Mouse (Mus musculus) limb, embryonic 14.5 days (tissue): ENCODE measurements around the gene Ube2r2. TPM values are rescaled to one million over a fixed set of nuclear protein-coding genes. Genes with fewer than 3 reads are reported as not detected.

Source experiments
- ATAC-seq: fragments of 200-750 bp; cut with Nextera tagmentation; 2 replicates; pipeline ENCODE4 v1.8.0; 2017; ENCODE audit warnings: low read depth, moderate number of reproducible peaks, moderate TSS enrichment; ENCODE audit not compliant: low FRiP score
- DNase-seq: peaks from one replicate; pipeline ENCODE4 v3.0.0-alpha.2; 2015; ENCODE audit warnings: low spot score
- H3K27ac ChIP-seq: fragments of 300-500 bp; sonication (generic); replicated peaks from 2 replicates; pipeline ENCODE4 v1.5.1; 2014; ENCODE audit warnings: low read depth, mild to moderate bottlenecking, low read length, moderate library complexity, mixed read lengths
- H3K27me3 ChIP-seq: fragments of 300-500 bp; sonication (generic); 2 replicates; pipeline ENCODE4 v1.6.1; 2014; ENCODE audit warnings: low read length, mixed read lengths; ENCODE audit not compliant: control insufficient read depth, insufficient read depth
- H3K36me3 ChIP-seq: fragments of 300-500 bp; sonication (generic); 2 replicates; pipeline ENCODE4 v1.6.1; 2014; ENCODE audit warnings: mild to moderate bottlenecking, low read length, moderate library complexity, mixed read lengths; ENCODE audit not compliant: control insufficient read depth, insufficient read depth
- H3K4me1 ChIP-seq: fragments of 300-500 bp; sonication (generic); 2 replicates; pipeline ENCODE4 v1.6.1; 2014; ENCODE audit warnings: antibody characterized with exemption, low read length, mixed read lengths; ENCODE audit not compliant: control insufficient read depth, insufficient read depth
- H3K4me2 ChIP-seq: fragments of 300-500 bp; sonication (generic); replicated peaks from 2 replicates; pipeline ENCODE4 v1.6.1; 2014; ENCODE audit warnings: low read depth, mild to moderate bottlenecking, low read length, moderate library complexity; ENCODE audit not compliant: severe bottlenecking
- H3K4me3 ChIP-seq: fragments of 300-500 bp; sonication (generic); replicated peaks from 2 replicates; pipeline ENCODE4 v1.5.1; 2014; ENCODE audit warnings: low read length
- H3K9ac ChIP-seq: fragments of 300-500 bp; sonication (generic); 2 replicates; pipeline ENCODE4 v1.6.1; 2014; ENCODE audit warnings: mild to moderate bottlenecking, low read depth, low read length, moderate library complexity; ENCODE audit not compliant: severe bottlenecking
- H3K9me3 ChIP-seq: fragments of 300-500 bp; sonication (generic); 2 replicates; pipeline ENCODE4 v1.6.1; 2016; ENCODE audit warnings: low read length; ENCODE audit not compliant: control insufficient read depth
- POLR2A ChIP-seq: fragments of 200-500 bp; IDR thresholded peaks from 2 replicates; pipeline ENCODE4 v1.8.0; 2012; ENCODE audit warnings: inconsistent platforms, mild to moderate bottlenecking, moderate library complexity, borderline replicate concordance; ENCODE audit not compliant: insufficient read depth, insufficient read length; ENCODE audit errors: extremely low read depth
- WGBS: fragments of 180-500 bp; shearing (Covaris S2); extraction: QIAGEN DNeasy Blood & Tissue Kit; methylation state at CpG from one replicate; pipeline ENCODE4 v1.1.7; 2014; 5-methylcytosine and 5-hydroxymethylcytosine counted together
- polyA plus RNA-seq, 2 experiments: library from polyadenylated mRNA; depleted of rRNA in 1 of 2; stranded (reverse) in 1 of 2; unstranded in 1 of 2; fragments of >200 nt; fragmentation: Nextera tagmentation in 1 of 2; extraction: Ambion mirVana in 1 of 2; gene quantifications; 2 replicates each; pipeline versions ENCODE4 v1.2.1 to v1.2.3; 2012 to 2014

Gene Ube2r2
- polyA plus RNA-seq, 2 experiments: 96.6 to 182 TPM

- H3K36me3 ChIP-seq: 0 out of 2 replicates have a peak, but pooled peaks cover 4% of the 10 kb centered on the region
- no peak overlapping the region for H3K27ac ChIP-seq
- no peaks in the 10 kb centered on the region for H3K4me1 ChIP-seq
- ATAC-seq: no peak
- H3K4me3 ChIP-seq: no peak overlapping the region
- TF ChIP-seq POLR2A: no peak
- H3K27me3 ChIP-seq: no peaks in the 10 kb centered on the region
- no peak overlapping the region for H3K4me2 ChIP-seq
- H3K9ac ChIP-seq: no peak overlapping the region
- no peak for DNase-seq
- 95% methylated on average over 3 of the region's 3 CpGs for WGBS
- no peaks in the 10 kb centered on the region for H3K9me3 ChIP-seq
Observed at GRCm38 (mm10) chr4:41161232-41161631, 25.7 kb downstream of the Ube2r2 start.

- no peak for DNase-seq
- 39% methylated on average over 2 of the region's 2 CpGs for WGBS
Observed at GRCm38 (mm10) chr4:41164974-41165373, 29.4 kb downstream of the Ube2r2 start.

GRCm38 (mm10) chr4:41165693-41166475 is 30.3 kb downstream of the Ube2r2 start:
- H3K4me1 ChIP-seq: no peaks in the 10 kb centered on the region
- WGBS: 69% methylated on average over 6 of the region's 6 CpGs
- no peak for ATAC-seq
- no peak for TF ChIP-seq POLR2A
- H3K27ac ChIP-seq: no peak overlapping the region
- peaks cover 21% of the 10 kb centered on the region for H3K36me3 ChIP-seq
- no peak overlapping the region for H3K4me3 ChIP-seq
- H3K9ac ChIP-seq: no peak overlapping the region
- DNase-seq: peak; percentile 85
- H3K4me2 ChIP-seq: no peak overlapping the region
- H3K27me3 ChIP-seq: no peaks in the 10 kb centered on the region
- no peaks in the 10 kb centered on the region for H3K9me3 ChIP-seq

More at GRCm38 (mm10) chr4:41164974-41165373, 29.4 kb downstream of the Ube2r2 start:
- Histone ChIP-seq H3K9me3 (no peaks in the 10 kb centered on the region), H3K36me3 (peaks cover 20% of the 10 kb centered on the region), H3K27ac (no peak overlapping the region), H3K27me3 (no peaks in the 10 kb centered on the region), H3K9ac (no peak overlapping the region), H3K4me1 (no peaks in the 10 kb centered on the region), H3K4me3 (no peak overlapping the region), H3K4me2 (no peak overlapping the region)
- ATAC-seq: no peak
- TF ChIP-seq POLR2A: no peak

- no peaks in the 10 kb centered on the region for H3K9me3 ChIP-seq
- no peaks in the 10 kb centered on the region for H3K27me3 ChIP-seq
- no peak for TF ChIP-seq POLR2A
- ATAC-seq (no peak), DNase-seq (no peak)
- no peaks in the 10 kb centered on the region for H3K4me1 ChIP-seq
- no peak overlapping the region for H3K4me2 ChIP-seq
- WGBS: 68% methylated on average over 2 of the region's 2 CpGs
- H3K9ac ChIP-seq: no peak overlapping the region
- H3K27ac ChIP-seq: no peak overlapping the region
- no peak overlapping the region for H3K4me3 ChIP-seq
- peaks cover 36% of the 10 kb centered on the region for H3K36me3 ChIP-seq
Observed at GRCm38 (mm10) chr4:41170970-41171369, 35.4 kb downstream of the Ube2r2 start.

- no peak for ATAC-seq
Observed at GRCm38 (mm10) chr4:41174631-41175030, 39.1 kb downstream of the Ube2r2 start.

More at GRCm38 (mm10) chr4:41174631-41175030, 39.1 kb downstream of the Ube2r2 start:
- Histone ChIP-seq H3K27ac (no peak overlapping the region), H3K9me3 (no peaks in the 10 kb centered on the region), H3K4me1 (no peaks in the 10 kb centered on the region), H3K4me3 (no peak overlapping the region), H3K4me2 (no peak overlapping the region), H3K36me3 (peaks cover 52% of the 10 kb centered on the region), H3K27me3 (no peaks in the 10 kb centered on the region), H3K9ac (no peak overlapping the region)
- TF ChIP-seq POLR2A: no peak
- no peak for DNase-seq
- WGBS: 80% methylated on average over 2 of the region's 2 CpGs
